Mouse (Mus musculus) heart, embryonic 11.5 days (tissue): ENCODE measurements around the gene Jmjd1c. TPM values are rescaled to one million over a fixed set of nuclear protein-coding genes. Genes with fewer than 3 reads are reported as not detected.

Source experiments
- ATAC-seq: fragments of 200-750 bp; cut with Nextera tagmentation; replicated peaks from 2 replicates; pipeline ENCODE4 v1.8.0; 2017; ENCODE audit warnings: moderate library complexity; ENCODE audit not compliant: insufficient number of reproducible peaks, low FRiP score, low TSS enrichment
- H3K27ac ChIP-seq: fragments of 300-500 bp; sonication (generic); 2 replicates; pipeline ENCODE4 v1.5.1; 2014; ENCODE audit warnings: mild to moderate bottlenecking, low read depth, low read length
- H3K27me3 ChIP-seq: fragments of 300-500 bp; sonication (generic); 2 replicates; pipeline ENCODE4 v1.6.1; 2014; ENCODE audit warnings: mild to moderate bottlenecking, low read length, mixed read lengths; ENCODE audit not compliant: control insufficient read depth, insufficient read depth
- H3K36me3 ChIP-seq: fragments of 300-500 bp; sonication (generic); 2 replicates; pipeline ENCODE4 v1.6.1; 2014; ENCODE audit warnings: mild to moderate bottlenecking, low read length, moderate library complexity, mixed read lengths; ENCODE audit not compliant: control insufficient read depth, insufficient read depth
- H3K4me1 ChIP-seq: fragments of 300-500 bp; sonication (generic); 2 replicates; pipeline ENCODE4 v1.6.1; 2014; ENCODE audit warnings: low read length; ENCODE audit not compliant: control insufficient read depth, insufficient read depth
- H3K4me2 ChIP-seq: fragments of 300-500 bp; sonication (generic); 2 replicates; pipeline ENCODE4 v1.6.1; 2014; ENCODE audit warnings: mild to moderate bottlenecking, moderate library complexity
- H3K4me3 ChIP-seq: fragments of 300-500 bp; sonication (generic); 2 replicates; pipeline ENCODE4 v1.5.1; 2014; ENCODE audit warnings: low read depth, low read length
- H3K9ac ChIP-seq: fragments of 300-500 bp; sonication (generic); 2 replicates; pipeline ENCODE4 v1.6.1; 2014; ENCODE audit warnings: mild to moderate bottlenecking, low read depth, low read length, moderate library complexity
- H3K9me3 ChIP-seq: fragments of 300-500 bp; sonication (generic); replicated peaks from 2 replicates; pipeline ENCODE4 v1.6.1; 2016; ENCODE audit warnings: low read length; ENCODE audit not compliant: control insufficient read depth
- WGBS: fragments of 180-500 bp; shearing (Covaris S2); extraction: QIAGEN DNeasy Blood & Tissue Kit; methylation state at CpG from one replicate; pipeline ENCODE4 v1.1.7; 2014; ENCODE audit not compliant: insufficient replicate concordance; 5-methylcytosine and 5-hydroxymethylcytosine counted together
- polyA plus RNA-seq: library from polyadenylated mRNA; unstranded; fragments of >200 nt; fragmentation: Nextera tagmentation; extraction: Ambion mirVana; gene quantifications from 2 replicates; pipeline ENCODE4 v1.2.1, GENCODE M21; 2014

Gene Jmjd1c
- polyA plus RNA-seq, 1 experiment from 2014 or later = 39.5 TPM

GRCm38 (mm10) chr10:67192366-67192765, 96.4 kb downstream of the Jmjd1c start:
- no peak for ATAC-seq
- 81% methylated on average over 3 of the region's 3 CpGs for WGBS

GRCm38 (mm10) chr10:67193003-67193652, 97.2 kb downstream of the Jmjd1c start:
- WGBS = 65% methylated on average over 3 of the region's 3 CpGs

More at GRCm38 (mm10) chr10:67192366-67192765, 96.4 kb downstream of the Jmjd1c start:
- H3K9ac ChIP-seq = no peak overlapping the region
- no peak overlapping the region for H3K27ac ChIP-seq
- peaks cover 14% of the 10 kb centered on the region for H3K4me1 ChIP-seq
- H3K9me3 ChIP-seq = no peaks in the 10 kb centered on the region
- no peak overlapping the region for H3K4me3 ChIP-seq
- H3K27me3 ChIP-seq = no peaks in the 10 kb centered on the region
- H3K36me3 ChIP-seq = no peaks in the 10 kb centered on the region
- no peak overlapping the region for H3K4me2 ChIP-seq

GRCm38 (mm10) chr10:67194046-67194445, 98.1 kb downstream of the Jmjd1c start:
- no peak for ATAC-seq
- H3K9me3 ChIP-seq = no peaks in the 10 kb centered on the region
- H3K4me3 ChIP-seq = no peak overlapping the region
- no peaks in the 10 kb centered on the region for H3K27me3 ChIP-seq
- H3K9ac ChIP-seq = no peak overlapping the region
- no peaks in the 10 kb centered on the region for H3K36me3 ChIP-seq
- 89% methylated on average over 3 of the region's 3 CpGs for WGBS
- H3K4me2 ChIP-seq = no peak overlapping the region
- H3K27ac ChIP-seq = no peak overlapping the region
- H3K4me1 ChIP-seq = peaks cover 16% of the 10 kb centered on the region

More at GRCm38 (mm10) chr10:67193003-67193652, 97.2 kb downstream of the Jmjd1c start:
- H3K36me3 ChIP-seq = no peaks in the 10 kb centered on the region
- no peak overlapping the region for H3K4me3 ChIP-seq
- H3K4me1 ChIP-seq = peaks cover 17% of the 10 kb centered on the region
- H3K27me3 ChIP-seq = no peaks in the 10 kb centered on the region
- no peak overlapping the region for H3K9ac ChIP-seq
- ATAC-seq = no peak
- no peaks in the 10 kb centered on the region for H3K9me3 ChIP-seq
- H3K4me2 ChIP-seq = no peak overlapping the region
- no peak overlapping the region for H3K27ac ChIP-seq

DNA sequence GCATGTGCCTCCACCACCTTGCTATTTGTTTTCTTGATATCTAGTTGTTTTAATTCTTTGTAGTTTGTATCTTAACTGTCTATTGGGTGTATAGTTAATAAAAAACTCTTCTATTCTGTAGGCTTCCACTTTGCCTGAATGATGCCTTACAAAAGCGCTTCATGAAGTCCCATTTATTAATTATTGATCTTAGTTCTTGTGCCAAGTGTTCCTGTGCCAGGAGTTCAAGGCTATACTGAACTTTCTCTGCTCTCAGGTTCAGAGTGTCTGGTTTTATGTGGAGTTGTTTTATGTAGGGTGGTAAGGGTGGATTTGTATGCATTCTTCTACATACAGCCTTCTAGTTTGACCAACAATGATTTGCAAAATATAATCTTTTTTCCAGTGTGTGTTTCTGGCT, 99.7 kb downstream of the Jmjd1c start:
- Histone ChIP-seq H3K4me1 (peaks cover 19% of the 10 kb centered on the region), H3K4me2 (no peak overlapping the region), H3K27ac (no peak overlapping the region), H3K4me3 (no peak overlapping the region), H3K36me3 (no peaks in the 10 kb centered on the region), H3K27me3 (no peaks in the 10 kb centered on the region), H3K9me3 (no peaks in the 10 kb centered on the region), H3K9ac (no peak overlapping the region)
- no peak for ATAC-seq
- WGBS = 96% methylated on average over 1 of the region's 1 CpGs

GRCm38 (mm10) chr10:67197186-67197585, 101.3 kb downstream of the Jmjd1c start:
- Histone ChIP-seq H3K27ac (no peak overlapping the region), H3K4me2 (no peak overlapping the region), H3K9me3 (no peaks in the 10 kb centered on the region), H3K36me3 (no peaks in the 10 kb centered on the region), H3K9ac (no peak overlapping the region), H3K27me3 (no peaks in the 10 kb centered on the region), H3K4me1 (peaks cover 19% of the 10 kb centered on the region), H3K4me3 (no peak overlapping the region)
- ATAC-seq = no peak
- WGBS = 71% methylated on average over 4 of the region's 4 CpGs

GRCm38 (mm10) chr10:67197829-67198228, 101.9 kb downstream of the Jmjd1c start:
- H3K9me3 ChIP-seq = no peaks in the 10 kb centered on the region
- no peak for ATAC-seq
- H3K4me2 ChIP-seq = no peak overlapping the region
- H3K27ac ChIP-seq = no peak overlapping the region
- no peak overlapping the region for H3K4me3 ChIP-seq
- no peak overlapping the region for H3K9ac ChIP-seq
- H3K4me1 ChIP-seq = peaks cover 19% of the 10 kb centered on the region
- H3K27me3 ChIP-seq = no peaks in the 10 kb centered on the region
- 79% methylated on average over 2 of the region's 2 CpGs for WGBS
- no peaks in the 10 kb centered on the region for H3K36me3 ChIP-seq

GRCm38 (mm10) chr10:67201769-67202168, 105.8 kb downstream of the Jmjd1c start:
- peaks cover 13% of the 10 kb centered on the region for H3K4me1 ChIP-seq
- ATAC-seq = no peak
- H3K4me2 ChIP-seq = no peak overlapping the region
- H3K9ac ChIP-seq = no peak overlapping the region
- no peaks in the 10 kb centered on the region for H3K36me3 ChIP-seq
- H3K9me3 ChIP-seq = no peaks in the 10 kb centered on the region
- no peak overlapping the region for H3K4me3 ChIP-seq
- H3K27me3 ChIP-seq = no peaks in the 10 kb centered on the region
- no peak overlapping the region for H3K27ac ChIP-seq

DNA sequence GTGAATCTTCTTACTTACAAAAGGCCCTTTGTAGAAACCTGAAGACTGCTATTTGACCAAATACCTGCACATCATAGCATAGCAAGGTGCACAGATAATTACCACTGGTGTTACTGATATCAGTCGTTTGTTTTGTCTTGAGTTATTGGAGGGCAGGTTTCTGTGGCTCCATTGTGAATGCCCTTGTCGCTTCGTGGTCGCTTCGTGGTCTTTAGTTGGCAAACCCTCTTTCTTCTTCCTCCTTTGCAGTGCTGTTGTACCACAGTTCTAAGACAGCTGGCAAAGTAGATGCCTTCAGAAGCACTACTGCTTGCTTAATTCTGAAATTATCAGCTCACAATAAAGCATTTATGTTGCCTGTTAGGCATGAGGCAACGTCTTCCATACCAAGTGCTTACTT, 106.5 kb downstream of the Jmjd1c start:
- no peak overlapping the region for H3K27ac ChIP-seq
- 80% methylated on average over 6 of the region's 6 CpGs for WGBS
- H3K4me2 ChIP-seq = no peak overlapping the region
- no peak for ATAC-seq
- no peaks in the 10 kb centered on the region for H3K36me3 ChIP-seq
- peaks cover 8% of the 10 kb centered on the region; the same call in 1 of the 2 replicates for H3K4me1 ChIP-seq
- no peak overlapping the region for H3K9ac ChIP-seq
- H3K9me3 ChIP-seq = no peaks in the 10 kb centered on the region
- no peak overlapping the region for H3K4me3 ChIP-seq
- no peaks in the 10 kb centered on the region for H3K27me3 ChIP-seq
